Mouse (Mus musculus) thymus, postnatal 14 days (tissue): ENCODE data around the gene Aff3.

Experiments
- DNase-seq: peaks from one replicate; pipeline ENCODE4 v3.0.0; 2021

The Aff3 gene

GRCm38 (mm10) chr1:38664777-38665176 lies at the start of gene Aff3:
Aff3 (minus strand) TSS chr1:38664955.
- DNase-seq: peak; percentile 77

- DNase-seq: no peak
Measured at GRCm38 (mm10) chr1:38700646-38701045, 35.9 kb upstream of the Aff3 start.

- DNase-seq: no peak
Measured at GRCm38 (mm10) chr1:38699244-38699643, 34.5 kb upstream of the Aff3 start.

GRCm38 (mm10) chr1:38695812-38696681 lies 31.3 kb upstream of the Aff3 start:
- no peak for DNase-seq

- no peak for DNase-seq
Measured at GRCm38 (mm10) chr1:38695089-38695811, 30.5 kb upstream of the Aff3 start.

GRCm38 (mm10) chr1:38694142-38694541 lies 29.4 kb upstream of the Aff3 start:
- DNase-seq: peak; percentile 55

- DNase-seq: no peak
Measured at GRCm38 (mm10) chr1:38690471-38690870, 25.7 kb upstream of the Aff3 start.

- DNase-seq: no peak
Measured at GRCm38 (mm10) chr1:38688216-38688615, 23.5 kb upstream of the Aff3 start.

- no peak for DNase-seq
Measured at GRCm38 (mm10) chr1:38685706-38686105, 21.0 kb upstream of the Aff3 start.

GRCm38 (mm10) chr1:38683158-38683721 lies 18.5 kb upstream of the Aff3 start:
- no peak for DNase-seq

- DNase-seq: no peak
Measured at GRCm38 (mm10) chr1:38679890-38680289, 15.1 kb upstream of the Aff3 start.

- DNase-seq: no peak
Measured at GRCm38 (mm10) chr1:38671756-38672155, 7.0 kb upstream of the Aff3 start.

- DNase-seq: no peak
Measured at GRCm38 (mm10) chr1:38671019-38671418, 6.3 kb upstream of the Aff3 start.

- no peak for DNase-seq
Measured at GRCm38 (mm10) chr1:38668327-38668726, 3.6 kb upstream of the Aff3 start.

- no peak for DNase-seq
Measured at GRCm38 (mm10) chr1:38667892-38668291, 3.1 kb upstream of the Aff3 start.

GRCm38 (mm10) chr1:38666766-38667118 lies 2.0 kb upstream of the Aff3 start:
- DNase-seq: no peak

- DNase-seq: no peak
Measured at GRCm38 (mm10) chr1:38666111-38666765, 1.5 kb upstream of the Aff3 start.

GRCm38 (mm10) chr1:38665611-38666010 lies 856 bp upstream of the Aff3 start:
- peak; percentile 65 for DNase-seq

GRCm38 (mm10) chr1:38664261-38664660 lies 494 bp downstream of the Aff3 start:
- DNase-seq: peak; percentile 26

GRCm38 (mm10) chr1:38662616-38663193 lies 2.0 kb downstream of the Aff3 start:
- DNase-seq: peak; percentile 43

GRCm38 (mm10) chr1:38658933-38659553 lies 5.7 kb downstream of the Aff3 start:
- DNase-seq: no peak

GRCm38 (mm10) chr1:38658376-38658775 lies 6.4 kb downstream of the Aff3 start:
- no peak for DNase-seq
